Mouse (Mus musculus): ENCODE data around the gene Flad1.

- TF ChIP-seq CTCF (IDR thresholded peaks at IDR 0.05; ENCODE audit: low read depth) (no peak), EP300 (IDR thresholded peaks at IDR 0.05; ENCODE audit: low read depth) (no peak)
These were observed 18.1 kb downstream of the Flad1 start for GRCm38 (mm10) chr3:89393605-89394004.

All from heart, postnatal 0 days (tissue).